Mouse (Mus musculus) testis, adult 2 months (tissue): ENCODE results near the gene Ssh3.

Experiments
- CTCF ChIP-seq: fragments of 200-500 bp; IDR thresholded peaks from 2 replicates; pipeline ENCODE4 v1.5.1; 2012; ENCODE audit warnings: low read depth, mild to moderate bottlenecking, inconsistent platforms, low read length, moderate library complexity; ENCODE audit not compliant: control insufficient read depth, insufficient read depth, insufficient replicate concordance
- POLR2A ChIP-seq: fragments of 200-500 bp; IDR thresholded peaks from 2 replicates; pipeline ENCODE4 v1.6.1; 2012; ENCODE audit warnings: low read depth, mild to moderate bottlenecking, inconsistent platforms, low read length, moderate library complexity; ENCODE audit not compliant: control insufficient read depth

DNA sequence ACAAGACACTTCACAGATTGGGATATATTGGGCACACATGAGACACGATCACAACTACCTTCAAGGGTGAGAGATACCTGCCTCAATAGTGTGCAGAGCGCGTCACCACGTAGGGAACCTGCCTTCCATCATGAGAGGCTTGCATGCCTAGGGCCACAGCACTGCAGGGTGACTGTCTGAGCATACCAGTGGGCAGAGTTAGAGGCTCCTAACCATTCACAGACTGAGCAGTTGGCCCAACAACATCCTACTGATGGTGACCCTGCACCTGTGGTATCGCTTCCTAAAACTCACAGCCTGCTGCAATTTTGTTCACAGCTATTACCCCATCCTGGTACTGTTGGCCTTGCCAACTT is 34.6 kb upstream of the Ssh3 start:
- TF ChIP-seq CTCF, result no peak
- TF ChIP-seq POLR2A, result no peak
